Mouse (Mus musculus): ENCODE data around the gene Mvb12a.

- no peak for TF ChIP-seq CTCF (IDR thresholded peaks at IDR 0.05; ENCODE audit: low read depth)
- TF ChIP-seq EP300 (IDR thresholded peaks at IDR 0.05; ENCODE audit: low read depth) = no peak
These were observed 36.7 kb upstream of the Mvb12a start for GRCm38 (mm10) chr8:71505979-71506378.

Data from heart, postnatal 0 days (tissue).